In the genomic region with DNA sequence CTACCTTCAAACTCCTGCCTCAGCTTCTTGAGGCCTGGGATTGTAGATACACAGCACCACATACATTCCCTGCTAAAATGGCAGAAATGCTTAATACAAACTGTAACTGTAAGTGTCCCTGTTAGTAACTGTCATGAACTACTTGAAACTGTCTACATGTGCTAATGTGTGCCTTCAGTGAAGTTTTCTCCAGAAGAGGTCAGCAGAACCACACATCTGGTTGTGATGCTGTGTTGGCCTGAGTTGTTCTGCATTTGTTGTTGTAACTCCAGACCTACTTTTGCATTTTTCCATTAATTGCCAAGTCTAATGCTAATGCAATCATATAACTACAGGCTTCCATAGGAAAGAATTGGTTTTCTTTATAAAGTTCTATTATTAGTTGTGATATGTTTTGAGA, we compare ENCODE assay signal across 24 mouse cellular contexts. TPM values are rescaled to one million over a fixed set of nuclear protein-coding genes. Genes with fewer than 3 reads are reported as not detected.
DNase-seq lines count a peak whose midpoint lies in the region; ATAC-seq and TF ChIP-seq lines count a peak whose summit lies in the region.
"Had no signal": no experiment of that assay in that cellular context is flagged by ENCODE, and none has a peak within 500 bp of the region (broad histone marks: within the 10 kb centered on the region; RNA-seq: fewer than 3 reads in every experiment).

No protein-coding gene starts in this region.

- H3K36me3 ChIP-seq in hindbrain, postnatal 0 days (ENCODE audit: insufficient read depth, low read length), result peaks cover 23% of the 10 kb centered on the region
- peaks cover 90% of the 10 kb centered on the region for H3K36me3 ChIP-seq in hindbrain, embryonic 10.5 days
- H3K36me3 ChIP-seq in lung, embryonic 14.5 days (ENCODE audit: insufficient read depth), result peaks cover 81% of the 10 kb centered on the region
- H3K36me3 ChIP-seq in CH12.LX (replicated peaks in 1 of 2; ENCODE audit: control insufficient read depth in 1 of 2, insufficient read depth in 1 of 2, low read length in 1 of 2), result peaks cover 65 to 86% of the 10 kb centered on the region in 2 experiments

- in situ Hi-C loops in CH12.LX (cut with MboI; ENCODE audit: low pct_ligation_motif_present, low pct_unique_long_range_greater_than_20kb, low sequenced_read_pairs), result no loop called here

- TF ChIP-seq RAD21 in CH12.LX (IDR thresholded peaks at IDR 0.05; ENCODE audit: low read depth, low read length), result peak; percentile 3

- no peak for DNase-seq in hindbrain, postnatal 0 days (ENCODE audit: low spot score)
- DNase-seq in hindbrain, embryonic 10.5 days (ENCODE audit: low spot score), result no peak
- DNase-seq in lung, embryonic 14.5 days, result peak; percentile 44
- DNase-seq in lung, adult 2 months, result no peak
- no peak for DNase-seq in CH12.LX (ENCODE audit: extremely low read depth)
- DNase-seq in adrenal gland, postnatal 4 days (ENCODE audit: low spot score in 2 of 2), result no peak
- DNase-seq in right cerebral cortex, postnatal 4 days, result no peak
- DNase-seq: adrenal gland, postnatal 14 days; cerebellum, adult 8-10 months; gastrocnemius, postnatal 10 days; heart, adult 18-20 months; heart, postnatal 36 days; kidney, postnatal 4 days; layer of hippocampus, adult 9-11 months; thymus, postnatal 14 days had no signal

- no peak overlapping the region for H3K4me3 ChIP-seq in hindbrain, postnatal 0 days (ENCODE audit: low read length)
- no peak overlapping the region for H3K4me3 ChIP-seq in hindbrain, embryonic 10.5 days
- H3K4me3 ChIP-seq in lung, embryonic 14.5 days (ENCODE audit: low read depth, low read length), result no peak overlapping the region
- no peak overlapping the region for H3K4me3 ChIP-seq in lung, adult 2 months (replicated peaks; ENCODE audit: extremely low read depth, low read depth, low read length)
- no peak overlapping the region for H3K4me3 ChIP-seq in CH12.LX (replicated peaks in 1 of 3; ENCODE audit: low read depth in 2 of 3, low read length in 2 of 3, poor library complexity in 1 of 3)
- no peak overlapping the region for H3K4me3 ChIP-seq in cortical plate, adult 2 months (ENCODE audit: insufficient read depth, low read length)
- H3K4me3 ChIP-seq: embryonic facial prominence, embryonic 15.5 days; intestine, embryonic 15.5 days; left cerebral cortex, adult 2 months had no signal

- dilution Hi-C loops in CH12.LX (cut with MboI; ENCODE audit: extremely low pct_ligation_motif_present, extremely low pct_unique_long_range_greater_than_20kb, low sequenced_read_pairs), result no loop called here

- H3K79me2 ChIP-seq in CH12.LX (replicated peaks; ENCODE audit: control insufficient read depth, extremely low read depth, insufficient read depth, poor library complexity, severe bottlenecking), result peaks cover 46% of the 10 kb centered on the region

- H3K9me3 ChIP-seq in hindbrain, postnatal 0 days (ENCODE audit: low read length), result no peaks in the 10 kb centered on the region
- no peaks in the 10 kb centered on the region for H3K9me3 ChIP-seq in hindbrain, embryonic 10.5 days
- H3K9me3 ChIP-seq in lung, embryonic 14.5 days (ENCODE audit: low read depth, low read length), result no peaks in the 10 kb centered on the region
- no peaks in the 10 kb centered on the region for H3K9me3 ChIP-seq in CH12.LX (replicated peaks; ENCODE audit: low read length)
- H3K9me3 ChIP-seq: embryonic facial prominence, embryonic 15.5 days; intestine, embryonic 15.5 days had no signal

- no peak for ATAC-seq in hindbrain, postnatal 0 days
- no peak for ATAC-seq in lung, embryonic 14.5 days (ENCODE audit: insufficient read depth)
- ATAC-seq: forebrain, embryonic 14.5 days; intestine, embryonic 15.5 days; midbrain, embryonic 16.5 days; Patski had no signal

- no peak overlapping the region for H3K27ac ChIP-seq in hindbrain, postnatal 0 days
- H3K27ac ChIP-seq in hindbrain, embryonic 10.5 days, result no peak overlapping the region
- H3K27ac ChIP-seq in lung, embryonic 14.5 days (ENCODE audit: low read depth), result no peak overlapping the region
- H3K27ac ChIP-seq in CH12.LX (ENCODE audit: insufficient read depth, low read depth), result peak overlapping the region; percentile 14; the same call in 1 of the 2 replicates
- H3K27ac ChIP-seq in cortical plate, adult 2 months (ENCODE audit: insufficient read depth, low read length), result no peak overlapping the region
- H3K27ac ChIP-seq: embryonic facial prominence, embryonic 15.5 days; hindbrain, embryonic 14.5 days; intestine, embryonic 15.5 days; left cerebral cortex, adult 2 months; macrophage had no signal

- TF ChIP-seq EP300 in CH12.LX (IDR thresholded peaks at IDR 0.05; ENCODE audit: low read length), result no peak

- no peak for TF ChIP-seq POLR2A in lung, adult 2 months (IDR thresholded peaks at IDR 0.05; ENCODE audit: borderline replicate concordance, extremely low read depth, low read depth, low read length)
- no peak for TF ChIP-seq POLR2A in CH12.LX (IDR thresholded peaks at IDR 0.05; ENCODE audit: low read depth, low read length)
- TF ChIP-seq POLR2A in cortical plate, adult 2 months (IDR thresholded peaks at IDR 0.05; ENCODE audit: extremely low read depth, insufficient read depth, low read length), result no peak

- H3K4me2 ChIP-seq in hindbrain, postnatal 0 days (ENCODE audit: low read depth, low read length), result no peak overlapping the region
- H3K4me2 ChIP-seq in lung, embryonic 14.5 days, result no peak overlapping the region
- H3K4me2 ChIP-seq in CH12.LX (ENCODE audit: insufficient read depth, low read depth, poor library complexity, severe bottlenecking), result no peak overlapping the region
- H3K4me2 ChIP-seq: embryonic facial prominence, embryonic 15.5 days; hindbrain, embryonic 14.5 days; intestine, embryonic 15.5 days had no signal

- H3K9ac ChIP-seq in hindbrain, postnatal 0 days (replicated peaks; ENCODE audit: low read length), result no peak overlapping the region
- no peak overlapping the region for H3K9ac ChIP-seq in lung, embryonic 14.5 days
- H3K9ac ChIP-seq in CH12.LX (ENCODE audit: insufficient read depth, low read depth), result no peak overlapping the region
- H3K9ac ChIP-seq: embryonic facial prominence, embryonic 15.5 days; hindbrain, embryonic 14.5 days; intestine, embryonic 15.5 days had no signal

- H3K4me1 ChIP-seq in hindbrain, postnatal 0 days (ENCODE audit: insufficient read depth, low read length), result no peaks in the 10 kb centered on the region
- no peaks in the 10 kb centered on the region for H3K4me1 ChIP-seq in hindbrain, embryonic 10.5 days (replicated peaks)
- H3K4me1 ChIP-seq in lung, embryonic 14.5 days (ENCODE audit: insufficient read depth), result no peaks in the 10 kb centered on the region
- H3K4me1 ChIP-seq in lung, adult 2 months (ENCODE audit: control insufficient read depth, insufficient read depth, low read length), result no peaks in the 10 kb centered on the region
- no peaks in the 10 kb centered on the region for H3K4me1 ChIP-seq in CH12.LX (ENCODE audit: control insufficient read depth in 1 of 2, insufficient read depth in 2 of 2)
- no peaks in the 10 kb centered on the region; the same call in 1 of the 2 replicates for H3K4me1 ChIP-seq in cortical plate, adult 2 months (ENCODE audit: control insufficient read depth, insufficient read depth, low read length)
- H3K4me1 ChIP-seq: embryonic facial prominence, embryonic 15.5 days; intestine, embryonic 15.5 days had no signal

- H3K27me3 ChIP-seq in hindbrain, postnatal 0 days (ENCODE audit: insufficient read depth, low read length), result no peaks in the 10 kb centered on the region
- H3K27me3 ChIP-seq in hindbrain, embryonic 10.5 days (ENCODE audit: insufficient read depth, poor library complexity, severe bottlenecking), result no peaks in the 10 kb centered on the region
- H3K27me3 ChIP-seq in lung, embryonic 14.5 days (ENCODE audit: insufficient read depth, low read length), result no peaks in the 10 kb centered on the region
- no peaks in the 10 kb centered on the region for H3K27me3 ChIP-seq in CH12.LX (replicated peaks)
- H3K27me3 ChIP-seq: embryonic facial prominence, embryonic 15.5 days; intestine, embryonic 15.5 days; Patski had no signal

- TF ChIP-seq CTCF in hindbrain, postnatal 0 days (IDR thresholded peaks at IDR 0.05; ENCODE audit: low read depth), result peak; percentile 53
- peak; percentile 44 for TF ChIP-seq CTCF in lung, embryonic 14.5 days (IDR thresholded peaks at IDR 0.05; ENCODE audit: low read depth)
- TF ChIP-seq CTCF in lung, adult 2 months (IDR thresholded peaks at IDR 0.05; ENCODE audit: insufficient read depth, low read length), result no peak
- TF ChIP-seq CTCF in CH12.LX (conservative IDR thresholded peaks at IDR 0.05 in 1 of 2, IDR thresholded peaks at IDR 0.05 in 1 of 2; ENCODE audit: low read depth in 2 of 2, low read length in 2 of 2), result peak in 1 of 2 experiments; percentile 40; a peak in 2 of 4 replicates
- TF ChIP-seq CTCF in cortical plate, adult 2 months (IDR thresholded peaks at IDR 0.05; ENCODE audit: extremely low read depth, insufficient read depth, low read length), result 0 out of 2 replicates have a peak, but pooled peaks have one; percentile 5

TF ChIP-seq in CH12.LX, 34 proteins besides CTCF, POLR2A, EP300 and RAD21:
- TF ChIP-seq ZNF384 (IDR thresholded peaks at IDR 0.05; ENCODE audit: low read depth, low read length) (no peak), MEF2A (IDR thresholded peaks at IDR 0.05; ENCODE audit: borderline replicate concordance, low read depth, low read length) (no peak), SMC3 (IDR thresholded peaks at IDR 0.05; ENCODE audit: low read depth, low read length) (no peak), HCFC1 (IDR thresholded peaks at IDR 0.05; ENCODE audit: low read depth, low read length) (no peak)

RNA-seq across cellular contexts. Expression of gene Aebp2, which starts 23.5 kb away (rescaled TPM):
- 29.3 and 30.4 TPM in 2 replicates for total RNA-seq in hindbrain, postnatal 0 days (2014; rRNA removed)
- polyA plus RNA-seq in hindbrain, postnatal 0 days (2015; fragmentation: Nextera tagmentation; extraction: Ambion mirVana), result 5.1 and 5.9 TPM in 2 replicates
- 8.0 and 9.4 TPM in 2 replicates for polyA plus RNA-seq in hindbrain, embryonic 10.5 days (2016; fragmentation: Nextera tagmentation; extraction: Ambion mirVana)
- 13.3 and 15.3 TPM in 2 replicates for polyA plus RNA-seq in lung, embryonic 14.5 days (2014; fragmentation: Nextera tagmentation; extraction: Ambion mirVana)
- 30.3 and 31.7 TPM in 2 replicates for polyA plus RNA-seq in lung, adult 2 months (2012; rRNA removed)
- total RNA-seq in CH12.LX (2012; rRNA removed), result 59.9 and 76.8 TPM in 2 replicates
- total RNA-seq in CH12.LX (2014; rRNA removed), result 54.4 and 62.1 TPM in 2 replicates
- polyA plus RNA-seq in CH12.LX (2012; ENCODE audit: insufficient read length, low read depth), result 63.3 and 70.8 TPM in 2 replicates
- 38.0 and 39.5 TPM in 2 replicates for polyA plus RNA-seq in cortical plate, adult 2 months (2012; rRNA removed)
- 10 to 100 TPM; 63.1 TPM for total RNA-seq in adrenal gland, postnatal 4 days (2021)
